Mouse (Mus musculus) effector memory CD4-positive, alpha-beta T cell, adult 7 months (primary cell): ENCODE results near the gene Naaladl2. TPM values are rescaled to one million over a fixed set of nuclear protein-coding genes. Genes with fewer than 3 reads are reported as not detected.

Source experiments
- polyA plus RNA-seq: library from polyadenylated mRNA; unstranded; fragments of 100-300 nt; shearing (Covaris generic); gene quantifications from one replicate; pipeline ENCODE4 v1.2.1, GENCODE M21; 2017

Gene Naaladl2
- polyA plus RNA-seq: not detected

GRCm38 (mm10) chr3:25143555-25144311 is at the start of gene Naaladl2:
Gene Naaladl2, minus strand, starts transcription at chr3:25144261.

